Mouse (Mus musculus): ENCODE results near the gene Ctnnd2. TPM values are rescaled to one million over a fixed set of nuclear protein-coding genes. Genes with fewer than 3 reads are reported as not detected.

Ctnnd2 gene
- total RNA-seq, 2 experiments from 2014 or later, result 212 to 235 TPM

GRCm38 (mm10) chr15:31022497-31022896 lies 850.1 kb downstream of the Ctnnd2 start:
- no peak for DNase-seq (ENCODE audit: extremely low spot score in 1 of 2, low spot score in 1 of 2)

GRCm38 (mm10) chr15:31023766-31024165 lies 851.4 kb downstream of the Ctnnd2 start:
- no peak for DNase-seq (ENCODE audit: extremely low spot score in 1 of 2, low spot score in 1 of 2)

GRCm38 (mm10) chr15:31027448-31028230 lies 855.2 kb downstream of the Ctnnd2 start:
- no peak for DNase-seq (ENCODE audit: extremely low spot score in 1 of 2, low spot score in 1 of 2)

DNA sequence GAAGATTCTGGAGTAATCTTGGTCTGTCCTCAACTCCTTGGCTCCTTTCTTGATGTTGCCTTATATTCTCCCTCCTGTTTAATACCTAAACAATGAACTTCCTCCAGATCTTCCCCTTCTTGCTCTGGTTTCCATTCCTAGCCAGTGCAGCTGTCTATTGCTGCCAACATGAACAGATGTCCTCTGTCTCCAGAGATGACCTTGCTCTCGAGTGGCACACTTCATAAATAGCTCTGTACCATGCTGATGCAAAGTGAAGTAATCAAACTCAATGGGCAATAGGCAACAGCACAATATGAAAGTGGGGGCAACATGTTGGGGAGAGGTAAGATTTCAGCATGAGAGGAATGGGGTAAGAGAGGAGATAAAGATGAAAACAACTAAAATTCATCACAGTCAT lies 872.6 kb downstream of the Ctnnd2 start:
- no peak for DNase-seq (ENCODE audit: extremely low spot score in 1 of 2, low spot score in 1 of 2)

DNA sequence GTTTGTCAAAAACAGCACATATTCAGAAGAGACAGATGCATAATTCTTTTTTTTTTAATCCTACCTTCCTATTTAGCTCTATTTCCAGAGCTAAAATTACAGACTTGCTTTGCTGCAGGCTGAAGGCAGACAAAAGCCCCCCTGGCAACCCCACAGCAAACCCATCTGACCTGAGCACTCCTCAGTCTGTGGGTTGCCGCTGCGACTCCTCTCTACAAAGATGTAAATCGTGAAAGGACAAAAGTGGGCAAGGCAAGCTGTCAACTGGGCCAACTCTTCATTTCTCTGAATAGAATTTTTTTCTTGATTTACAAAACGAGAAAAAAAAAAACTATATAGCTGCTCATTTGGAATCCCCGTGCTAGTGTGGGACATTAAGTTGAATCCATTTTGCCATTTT lies 879.1 kb downstream of the Ctnnd2 start:
- DNase-seq (ENCODE audit: extremely low spot score in 1 of 2, low spot score in 1 of 2), result no peak

GRCm38 (mm10) chr15:31056145-31056544 lies 883.8 kb downstream of the Ctnnd2 start:
- no peak for DNase-seq (ENCODE audit: extremely low spot score in 1 of 2, low spot score in 1 of 2)

DNA sequence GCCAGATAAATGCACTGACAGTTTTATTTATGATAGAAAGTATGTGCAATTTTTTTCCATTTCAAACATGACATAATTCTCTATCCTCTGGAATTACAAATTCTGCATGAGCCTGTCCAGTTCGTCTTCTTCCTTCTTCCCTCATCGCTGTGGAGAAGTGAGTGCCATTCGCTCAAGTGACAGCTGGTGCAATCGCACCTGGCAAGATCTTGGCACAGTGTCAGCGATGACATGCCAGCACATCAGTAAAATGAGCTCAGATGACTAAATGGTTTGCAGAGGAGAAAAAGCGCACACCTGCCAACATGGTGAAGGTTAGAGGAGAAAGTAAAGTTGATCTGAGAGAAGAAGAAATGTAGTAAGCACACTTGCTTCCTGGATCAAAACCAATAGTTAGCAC lies 885.9 kb downstream of the Ctnnd2 start:
- no peak for DNase-seq (ENCODE audit: extremely low spot score in 1 of 2, low spot score in 1 of 2)

DNA sequence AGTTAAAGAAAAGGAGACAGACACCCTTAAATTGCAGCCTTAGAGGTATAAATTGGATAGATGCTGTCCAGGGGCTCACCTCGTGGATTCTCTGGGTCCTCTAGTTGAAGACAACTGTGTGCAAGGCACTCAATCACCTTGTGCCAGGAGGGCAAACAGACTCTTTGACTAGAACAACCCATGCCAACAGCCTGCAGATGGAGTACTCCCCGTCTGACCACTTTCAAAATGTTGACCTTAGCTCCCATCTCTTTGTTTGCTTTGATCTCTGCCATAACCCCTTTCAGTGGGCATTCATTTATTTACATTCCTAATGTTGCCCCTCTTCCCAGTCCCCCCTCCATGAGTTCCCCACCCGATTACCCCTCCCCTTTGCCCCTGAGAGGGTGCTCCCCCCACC lies 891.3 kb downstream of the Ctnnd2 start:
- no peak for DNase-seq (ENCODE audit: extremely low spot score in 1 of 2, low spot score in 1 of 2)

GRCm38 (mm10) chr15:31068127-31068526 lies 895.7 kb downstream of the Ctnnd2 start:
- DNase-seq (ENCODE audit: extremely low spot score in 1 of 2, low spot score in 1 of 2), result peak in 1 of 2 experiments; percentile 32

DNA sequence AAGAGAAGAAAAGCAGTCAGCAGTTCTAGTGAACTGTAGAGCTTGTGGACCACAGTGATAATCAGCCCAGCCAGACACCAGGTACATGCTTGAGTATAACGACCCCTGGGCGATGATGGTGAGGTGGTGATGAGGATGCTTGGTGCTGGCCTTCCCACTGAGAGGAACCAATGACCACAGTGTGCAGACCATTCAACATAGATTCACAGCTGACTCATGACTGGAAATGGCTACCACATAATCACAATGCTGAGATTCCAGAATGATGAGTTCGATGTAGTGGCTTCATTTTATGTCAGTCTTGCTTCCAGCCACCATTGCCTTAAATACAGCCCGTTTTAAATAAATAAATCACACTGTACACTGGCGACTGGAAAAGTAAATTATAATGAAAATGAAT lies 897.9 kb downstream of the Ctnnd2 start:
- no peak for DNase-seq (ENCODE audit: extremely low spot score in 1 of 2, low spot score in 1 of 2)

All from layer of hippocampus, postnatal 25 days (tissue).